Mouse (Mus musculus) G1E (cell line): ENCODE data around the gene Slc39a7. TPM values are rescaled to one million over a fixed set of nuclear protein-coding genes. Genes with fewer than 3 reads are reported as not detected.

Source experiments
- ATAC-seq: 2 replicates; pipeline ENCODE4 v1.8.0; 2016; ENCODE audit warnings: mild to moderate bottlenecking; ENCODE audit not compliant: insufficient number of reproducible peaks, poor library complexity, low FRiP score, severe bottlenecking; ENCODE audit errors: extremely low read depth
- DNase-seq: peaks from one replicate; pipeline ENCODE4 v3.0.0; 2012; ENCODE audit warnings: low spot score
- H3K27me3 ChIP-seq: 2 replicates; pipeline ENCODE4 v1.6.1; 2012; ENCODE audit warnings: mild to moderate bottlenecking, low read length, inconsistent platforms; ENCODE audit not compliant: insufficient read depth
- H3K36me3 ChIP-seq: replicated peaks from 2 replicates; pipeline ENCODE3; 2012; ENCODE audit warnings: mild to moderate bottlenecking, inconsistent platforms
- H3K4me1 ChIP-seq: 2 replicates; pipeline ENCODE4 v1.6.1; 2012; ENCODE audit warnings: low read depth, low read length, inconsistent platforms, mixed read lengths; ENCODE audit not compliant: insufficient read depth
- H3K4me3 ChIP-seq: 2 replicates; pipeline ENCODE4 v1.5.1; 2012; ENCODE audit warnings: low read depth, mild to moderate bottlenecking, inconsistent platforms, low read length, moderate library complexity, mixed read lengths
- H3K9me3 ChIP-seq: replicated peaks from 2 replicates; pipeline ENCODE4 v1.6.1; 2012; ENCODE audit warnings: inconsistent platforms
- CTCF ChIP-seq: IDR thresholded peaks from 2 replicates; pipeline ENCODE4 v1.5.1; 2012; ENCODE audit warnings: low read depth, low read length, inconsistent platforms, mixed read lengths
- GATA1 ChIP-seq: IDR thresholded peaks from 2 replicates; pipeline ENCODE4 v1.6.1; 2012; ENCODE audit warnings: borderline replicate concordance, low read length, inconsistent platforms, mixed read lengths
- GATA2 ChIP-seq: IDR thresholded peaks from 2 replicates; pipeline ENCODE4 v1.6.1; 2012; ENCODE audit warnings: low read depth, low read length, inconsistent platforms, borderline replicate concordance
- POLR2AphosphoS5 ChIP-seq: IDR thresholded peaks from 2 replicates; pipeline ENCODE4 v1.6.1; 2012; ENCODE audit warnings: low read depth, low read length, inconsistent platforms; ENCODE audit not compliant: insufficient replicate concordance
- TAL1 ChIP-seq: conservative IDR thresholded peaks from 2 replicates; pipeline ENCODE4 v1.6.1; 2012; ENCODE audit warnings: low read depth, low read length, inconsistent platforms, mixed read lengths
- polyA plus RNA-seq: library from polyadenylated mRNA; stranded (reverse); fragments of >175 nt; gene quantifications from 2 replicates; pipeline ENCODE4 v1.2.3, GENCODE M21; 2012
- total RNA-seq, 2 experiments: library from RNA; stranded (forward) in 1 of 2; stranded (reverse) in 1 of 2; fragments of 200-1000 nt in 1 of 2; fragments of >200 nt in 1 of 2; fragmentation: Nextera tagmentation in 1 of 2; gene quantifications; 2 replicates each; pipeline ENCODE4 v1.2.3; 2014 to 2017

Slc39a7 gene
- total and polyA plus RNA-seq, 3 experiments: 17.5 to 98.1 (median 58.0) TPM

DNA sequence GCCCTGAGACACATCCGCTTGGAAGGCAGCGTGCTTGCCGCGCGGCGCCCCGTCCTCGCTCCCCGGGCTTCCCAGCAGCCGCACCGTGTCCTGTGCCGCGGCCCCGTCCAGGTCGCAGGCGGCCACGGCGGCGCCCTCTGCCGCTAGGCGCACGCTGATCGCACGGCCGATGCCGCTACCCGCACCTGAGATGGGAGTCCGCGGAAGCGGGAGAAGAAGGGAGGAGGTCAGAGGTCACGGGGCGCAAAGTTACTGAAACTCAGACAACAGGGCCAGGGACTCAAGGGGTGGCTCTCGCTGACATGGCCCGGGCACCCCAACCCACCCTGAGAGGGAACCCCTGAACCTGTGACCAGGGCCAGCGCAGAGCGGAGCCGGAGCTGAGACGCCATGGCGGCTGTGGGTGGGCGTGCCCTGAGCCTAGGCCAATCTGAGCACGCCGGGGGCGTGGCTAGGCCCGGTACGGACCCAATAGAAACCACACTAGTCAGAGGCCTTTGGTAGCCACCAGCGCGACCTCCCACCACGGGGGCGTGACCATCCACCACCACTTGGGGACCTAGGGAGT lies 3.7 kb downstream of the Slc39a7 start, which contains the start of gene H2-Ke6:
Gene H2-Ke6, minus strand, starts transcription at position 405 of the 568 bp plus-strand sequence.
- DNase-seq (peak; percentile 95), ATAC-seq (peak; percentile 77)
- TF ChIP-seq TAL1 (no peak), POLR2AphosphoS5 (no peak), CTCF (no peak), GATA1 (no peak), GATA2 (no peak)
- Histone ChIP-seq H3K4me3 (peak within 1 kb of the TSS; percentile 91), H3K4me1 (peaks cover 78% of the 10 kb centered on the region), H3K36me3 (peaks cover 57% of the 10 kb centered on the region), H3K27me3 (no peaks in the 10 kb centered on the region), H3K9me3 (peaks cover 6% of the 10 kb centered on the region)

DNA sequence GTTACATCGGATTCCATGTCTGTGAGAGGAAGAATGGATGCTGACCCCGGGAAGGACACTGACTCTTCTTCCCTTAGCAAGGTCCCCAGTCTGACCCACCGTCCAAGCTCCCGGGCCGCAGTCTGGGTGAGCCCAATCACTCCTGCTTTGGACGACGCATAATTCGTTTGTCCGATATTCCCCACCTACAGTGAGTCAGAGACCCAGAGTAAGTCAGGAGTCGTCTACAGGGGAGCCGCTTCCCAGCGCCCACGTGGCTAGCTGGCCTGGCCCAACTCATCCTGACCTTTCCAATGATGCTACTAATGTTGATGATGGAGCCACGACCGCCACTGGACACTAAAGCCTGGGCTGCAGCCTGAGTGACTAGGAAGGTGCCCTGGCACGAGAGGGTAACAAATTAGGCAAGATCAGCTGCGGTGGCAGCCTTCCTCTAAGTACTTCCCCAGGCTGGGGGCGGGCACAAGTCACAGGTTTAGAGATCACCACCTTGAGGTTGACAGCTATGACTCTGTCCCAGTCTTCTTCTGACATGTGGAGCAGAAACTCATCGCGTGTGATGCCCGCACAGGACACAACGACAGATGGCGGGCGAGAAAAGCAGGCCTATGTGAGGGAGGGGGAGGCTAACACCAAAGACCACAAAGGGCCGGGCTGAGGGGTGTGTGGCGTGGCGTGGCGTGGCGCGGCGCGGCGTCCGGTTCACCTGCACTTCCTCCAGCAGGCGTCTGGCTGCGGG lies 4.4 kb downstream of the Slc39a7 start:
- ATAC-seq (no peak), DNase-seq (peak; percentile 63)
- Histone ChIP-seq H3K4me1 (peaks cover 75% of the 10 kb centered on the region), H3K4me3 (peak overlapping the region; percentile 84), H3K9me3 (peaks cover 10% of the 10 kb centered on the region), H3K27me3 (no peaks in the 10 kb centered on the region), H3K36me3 (peaks cover 63% of the 10 kb centered on the region)
- TF ChIP-seq GATA2 (no peak), TAL1 (no peak), POLR2AphosphoS5 (no peak), CTCF (no peak), GATA1 (no peak)

DNA sequence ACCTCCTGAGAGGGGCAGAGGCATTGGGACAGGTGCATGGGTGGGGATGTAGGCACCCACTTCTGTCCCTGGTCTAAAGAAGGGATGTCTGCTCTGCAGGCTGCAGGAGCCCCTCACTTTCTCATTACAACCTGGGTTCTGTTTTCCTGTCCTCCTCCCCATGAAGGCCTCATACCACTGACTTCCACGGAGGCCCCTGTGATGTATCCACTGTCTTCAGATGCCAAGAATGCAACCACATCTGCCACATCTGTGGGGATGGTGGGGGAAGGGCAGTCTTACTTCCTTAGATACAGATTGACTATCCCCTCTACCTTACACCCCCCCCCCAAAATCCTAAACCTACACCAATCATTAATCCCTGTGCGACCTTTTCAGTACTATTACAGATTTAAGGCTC lies 5.3 kb downstream of the Slc39a7 start:
- Histone ChIP-seq H3K4me3 (peak overlapping the region; percentile 83; the same call in 1 of the 2 replicates), H3K4me1 (peaks cover 75% of the 10 kb centered on the region), H3K9me3 (peaks cover 16% of the 10 kb centered on the region), H3K36me3 (peaks cover 72% of the 10 kb centered on the region), H3K27me3 (no peaks in the 10 kb centered on the region)
- no peak for TF ChIP-seq GATA2
- no peak for TF ChIP-seq TAL1
- TF ChIP-seq GATA1: no peak
- TF ChIP-seq CTCF: no peak
- TF ChIP-seq POLR2AphosphoS5: no peak
- ATAC-seq (no peak), DNase-seq (peak; percentile 15)

DNA sequence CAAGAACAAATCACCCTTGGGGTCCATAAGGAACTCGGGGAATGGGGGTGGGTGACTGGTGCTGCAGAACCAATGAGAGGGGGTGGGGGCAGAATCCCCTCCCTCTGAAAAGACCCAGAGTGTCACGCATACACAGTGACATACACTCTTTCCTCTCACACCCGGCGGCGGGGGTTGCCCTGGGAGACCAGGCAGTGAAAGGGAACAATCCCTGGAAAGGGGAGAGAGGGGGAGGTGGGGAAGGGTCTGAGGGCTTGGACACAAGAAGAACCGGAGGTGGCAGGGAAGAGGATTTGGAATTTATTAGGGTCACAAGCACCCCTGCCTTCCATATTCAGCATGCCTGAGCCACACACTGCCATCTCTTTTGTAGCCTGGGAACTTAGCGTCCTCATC lies 5.7 kb downstream of the Slc39a7 start:
- Histone ChIP-seq H3K4me3 (peak overlapping the region; percentile 83; the same call in 1 of the 2 replicates), H3K9me3 (peaks cover 21% of the 10 kb centered on the region), H3K4me1 (peaks cover 72% of the 10 kb centered on the region), H3K36me3 (peaks cover 75% of the 10 kb centered on the region), H3K27me3 (no peaks in the 10 kb centered on the region)
- ATAC-seq (no peak), DNase-seq (peak; percentile 1)
- TF ChIP-seq GATA2: no peak
- no peak for TF ChIP-seq GATA1
- TF ChIP-seq CTCF: no peak
- TF ChIP-seq TAL1: no peak
- no peak for TF ChIP-seq POLR2AphosphoS5

DNA sequence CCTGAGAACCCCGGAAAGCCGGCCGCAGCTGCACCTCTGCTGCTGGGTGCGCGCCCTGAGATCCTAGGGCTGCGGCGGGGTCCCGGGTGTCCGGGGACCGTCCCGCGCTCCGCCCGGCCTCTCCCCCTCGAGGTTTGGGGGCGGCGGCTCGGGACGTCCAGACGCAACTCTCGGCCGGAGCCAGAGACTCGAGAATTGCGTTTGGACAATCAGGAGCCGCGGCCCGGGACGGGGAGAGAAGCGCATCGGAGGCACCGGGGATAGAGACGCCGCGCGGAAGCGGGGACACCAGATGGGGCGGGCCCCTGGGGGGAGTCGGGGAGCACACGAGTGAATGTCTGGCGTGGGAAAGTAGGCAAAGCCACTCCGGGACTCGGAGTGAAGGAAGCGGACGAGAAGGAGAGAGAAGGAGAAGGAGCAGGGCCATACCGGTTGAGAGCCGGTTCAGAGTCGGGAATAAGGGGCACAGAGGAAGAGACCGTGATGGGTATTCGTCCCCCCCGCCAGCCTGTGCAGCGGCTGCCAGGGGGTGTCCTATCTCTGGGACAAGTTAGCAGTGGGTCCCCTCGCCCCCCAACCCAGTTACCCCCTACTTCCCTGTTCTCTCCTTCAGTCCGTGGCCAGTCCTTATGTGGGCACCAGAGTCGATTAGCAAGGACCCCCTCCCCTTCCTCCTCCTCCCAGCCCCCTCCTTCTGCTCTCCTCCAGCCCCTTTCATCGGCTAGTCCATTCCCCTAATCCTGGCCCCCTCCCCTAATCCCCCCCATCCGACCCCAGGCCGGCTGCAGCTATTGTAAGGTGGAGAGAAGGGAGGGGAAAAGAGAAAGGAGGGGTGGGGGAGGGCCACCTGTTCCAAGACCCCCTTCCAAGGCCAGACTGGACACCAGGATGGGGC lies 6.4 kb downstream of the Slc39a7 start:
- peaks cover 25% of the 10 kb centered on the region for H3K9me3 ChIP-seq
- peaks cover 73% of the 10 kb centered on the region for H3K36me3 ChIP-seq
- H3K4me1 ChIP-seq: peaks cover 66% of the 10 kb centered on the region
- H3K27me3 ChIP-seq: no peaks in the 10 kb centered on the region
- TF ChIP-seq GATA2 (no peak), TAL1 (no peak), CTCF (no peak)
- H3K4me3 ChIP-seq: peak overlapping the region; percentile 83
- ATAC-seq: no peak
- peak; percentile 70 for DNase-seq
